Mouse (Mus musculus) lung, embryonic 14.5 days (tissue): ENCODE measurements around the gene Nsun2. TPM values are rescaled to one million over a fixed set of nuclear protein-coding genes. Genes with fewer than 3 reads are reported as not detected.

ENCODE experiments used
- ATAC-seq: fragments of 200-750 bp; cut with Nextera tagmentation; 2 replicates; pipeline ENCODE4 v1.8.0; 2017; ENCODE audit warnings: mild to moderate bottlenecking, moderate TSS enrichment, moderate library complexity; ENCODE audit not compliant: insufficient read depth
- DNase-seq: peaks from one replicate; pipeline ENCODE4 v3.0.0-alpha.2; 2015
- H3K27ac ChIP-seq: fragments of 300-500 bp; sonication (generic); 2 replicates; pipeline ENCODE4 v1.5.1; 2014; ENCODE audit warnings: low read depth, mild to moderate bottlenecking, moderate library complexity
- H3K27me3 ChIP-seq: fragments of 300-500 bp; sonication (generic); 2 replicates; pipeline ENCODE4 v1.6.1; 2014; ENCODE audit warnings: low read length, control low read depth; ENCODE audit not compliant: insufficient read depth
- H3K36me3 ChIP-seq: fragments of 300-500 bp; sonication (generic); 2 replicates; pipeline ENCODE4 v1.6.1; 2014; ENCODE audit warnings: control low read depth; ENCODE audit not compliant: insufficient read depth
- H3K4me1 ChIP-seq: fragments of 300-500 bp; sonication (generic); 2 replicates; pipeline ENCODE4 v1.6.1; 2014; ENCODE audit warnings: antibody characterized with exemption, control low read depth; ENCODE audit not compliant: insufficient read depth
- H3K4me2 ChIP-seq: fragments of 300-500 bp; sonication (generic); 2 replicates; pipeline ENCODE4 v1.6.1; 2014; ENCODE audit warnings: mild to moderate bottlenecking
- H3K4me3 ChIP-seq: fragments of 300-500 bp; sonication (generic); 2 replicates; pipeline ENCODE4 v1.5.1; 2014; ENCODE audit warnings: low read depth, low read length
- H3K9ac ChIP-seq: fragments of 300-500 bp; sonication (generic); 2 replicates; pipeline ENCODE4 v1.6.1; 2014
- H3K9me3 ChIP-seq: fragments of 300-500 bp; sonication (generic); 2 replicates; pipeline ENCODE4 v1.6.1; 2016; ENCODE audit warnings: low read depth, low read length, control low read depth
- CTCF ChIP-seq: IDR thresholded peaks from 2 replicates; pipeline ENCODE4 v1.5.1; 2016; ENCODE audit warnings: antibody characterized with exemption, low read depth
- WGBS: fragments of 180-500 bp; shearing (Covaris S2); extraction: QIAGEN DNeasy Blood & Tissue Kit; methylation state at CpG from one replicate; pipeline ENCODE4 v1.1.7; 2014; 5-methylcytosine and 5-hydroxymethylcytosine counted together
- polyA plus RNA-seq: library from polyadenylated mRNA; unstranded; fragments of >200 nt; fragmentation: Nextera tagmentation; extraction: Ambion mirVana; gene quantifications from 2 replicates; pipeline ENCODE4 v1.2.1, GENCODE M21; 2014

The Nsun2 gene
- polyA plus RNA-seq, 1 experiment from 2014 or later: 130 TPM

DNA sequence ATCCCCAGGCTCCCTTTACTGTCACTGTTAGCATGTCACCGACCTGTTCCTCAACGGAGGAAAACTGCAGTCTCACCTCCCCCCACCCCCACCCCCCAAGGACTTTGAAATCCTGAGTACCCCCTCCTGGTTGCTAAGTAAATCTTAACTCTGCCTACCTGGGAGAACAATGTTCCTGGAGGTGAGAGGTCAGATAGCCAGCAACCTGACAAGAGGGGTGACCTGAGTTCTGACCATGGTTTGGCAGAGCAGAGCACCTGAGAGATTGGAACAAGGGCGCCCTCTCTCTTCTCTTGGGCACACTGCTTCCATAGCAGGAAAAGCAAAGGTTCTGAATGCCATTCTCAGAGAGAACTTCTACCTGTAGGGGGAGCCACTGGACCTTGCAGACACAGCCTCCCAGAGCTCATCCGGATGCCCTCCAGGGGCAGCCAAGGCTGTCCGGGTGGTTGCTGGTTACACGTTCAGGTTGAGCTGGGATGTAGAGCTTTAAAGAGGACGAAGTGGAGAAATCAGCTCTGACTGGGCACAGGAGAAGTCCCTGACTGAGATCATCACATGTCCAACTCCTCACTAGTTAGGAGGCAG is 40.6 kb upstream of the Nsun2 start:
- peak; percentile 69 for TF ChIP-seq CTCF
- WGBS: 24% methylated on average over 7 of the region's 7 CpGs

DNA sequence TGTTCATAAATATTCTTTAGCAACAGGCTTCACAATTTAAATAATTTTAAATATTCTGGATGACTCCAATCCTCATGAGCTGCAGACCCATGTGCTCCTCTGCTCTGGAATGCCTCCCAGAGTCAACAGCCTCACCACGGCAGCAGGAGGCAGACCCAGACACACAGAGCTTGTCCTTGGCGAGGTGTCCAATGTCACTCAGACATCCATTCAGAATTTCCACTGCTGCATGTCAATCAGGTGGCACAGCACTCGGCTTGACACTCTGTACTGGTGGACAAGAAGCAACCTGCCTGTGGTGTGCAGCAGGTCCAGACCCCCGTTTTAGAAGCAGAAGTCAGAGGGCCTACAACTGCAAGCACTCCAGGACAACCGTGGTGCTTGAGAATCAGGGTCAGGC is 35.3 kb upstream of the Nsun2 start:
- no peak for DNase-seq
- Histone ChIP-seq H3K4me1 (no peaks in the 10 kb centered on the region), H3K9me3 (no peaks in the 10 kb centered on the region), H3K27ac (no peak overlapping the region), H3K4me3 (no peak overlapping the region), H3K27me3 (no peaks in the 10 kb centered on the region), H3K4me2 (no peak overlapping the region), H3K9ac (no peak overlapping the region), H3K36me3 (peaks cover 69% of the 10 kb centered on the region)
- TF ChIP-seq CTCF: no peak
- 66% methylated on average over 5 of the region's 5 CpGs for WGBS
- ATAC-seq: no peak

More for the DNA sequence above, 40.6 kb upstream of the Nsun2 start:
- Histone ChIP-seq H3K27me3 (peaks cover 12% of the 10 kb centered on the region), H3K9me3 (no peaks in the 10 kb centered on the region), H3K4me1 (no peaks in the 10 kb centered on the region), H3K4me3 (no peak overlapping the region), H3K4me2 (no peak overlapping the region), H3K36me3 (peaks cover 18% of the 10 kb centered on the region), H3K9ac (no peak overlapping the region), H3K27ac (no peak overlapping the region)
- ATAC-seq: no peak; the same call in 1 of the 2 replicates
- DNase-seq: peak; percentile 83

DNA sequence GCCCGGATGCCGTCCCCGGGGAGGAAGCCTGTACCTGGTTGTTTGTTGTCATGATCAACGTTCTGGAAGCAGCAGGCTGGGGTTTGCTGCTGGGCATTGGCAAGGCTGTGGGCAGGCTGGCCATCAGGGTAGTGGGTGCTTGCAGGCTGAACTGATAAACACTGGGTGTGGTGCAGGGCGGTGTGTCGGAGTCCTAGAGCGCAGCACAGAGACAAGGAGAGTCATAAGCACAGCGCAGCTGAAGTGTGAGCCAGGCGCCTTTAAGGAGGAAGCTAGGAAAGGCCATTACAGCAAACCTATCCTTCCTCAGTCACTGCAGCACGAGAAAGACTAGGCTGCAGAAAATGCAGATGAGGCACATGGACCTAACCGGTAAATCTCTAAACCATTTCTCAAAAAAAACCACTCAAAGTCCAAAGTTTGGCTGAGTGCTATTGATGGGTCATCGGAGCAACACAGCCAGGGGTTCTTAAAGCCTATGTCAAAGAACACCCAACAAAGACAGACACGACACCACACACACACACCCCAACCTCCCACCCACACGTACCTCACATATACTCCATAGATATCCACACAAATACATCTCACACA is 31.3 kb upstream of the Nsun2 start:
- Histone ChIP-seq H3K4me1 (no peaks in the 10 kb centered on the region), H3K4me3 (no peak overlapping the region), H3K4me2 (no peak overlapping the region), H3K27ac (no peak overlapping the region), H3K9ac (no peak overlapping the region), H3K27me3 (no peaks in the 10 kb centered on the region), H3K36me3 (peaks cover 90% of the 10 kb centered on the region), H3K9me3 (no peaks in the 10 kb centered on the region)
- no peak for TF ChIP-seq CTCF
- 89% methylated on average over 14 of the region's 14 CpGs for WGBS
- ATAC-seq (no peak), DNase-seq (no peak)

DNA sequence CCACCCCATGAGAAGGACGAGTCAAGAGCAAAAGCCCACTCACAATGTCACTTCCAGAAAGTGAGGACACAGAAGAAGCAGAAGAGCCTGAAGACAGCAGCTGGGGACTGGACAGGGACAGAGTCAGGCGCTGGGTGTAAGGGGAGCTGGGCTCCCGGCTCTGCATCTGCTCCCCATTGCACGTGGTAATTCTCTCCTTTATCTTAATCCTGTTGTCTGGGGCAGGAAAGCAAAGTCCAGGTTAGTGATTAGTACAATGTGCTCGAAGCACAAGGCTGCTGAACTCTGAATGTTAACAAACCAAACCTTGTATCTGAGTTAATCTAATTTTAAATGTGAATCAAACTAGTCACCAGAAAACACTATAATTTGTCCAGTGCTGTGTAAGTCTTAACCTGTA is 30.7 kb upstream of the Nsun2 start:
- no peak for ATAC-seq
- Histone ChIP-seq H3K27me3 (no peaks in the 10 kb centered on the region), H3K4me1 (no peaks in the 10 kb centered on the region), H3K4me3 (no peak overlapping the region), H3K27ac (no peak overlapping the region), H3K4me2 (no peak overlapping the region), H3K36me3 (peaks cover 90% of the 10 kb centered on the region), H3K9me3 (no peaks in the 10 kb centered on the region), H3K9ac (no peak overlapping the region)
- no peak for TF ChIP-seq CTCF
- WGBS: 78% methylated on average over 5 of the region's 5 CpGs
- no peak for DNase-seq

DNA sequence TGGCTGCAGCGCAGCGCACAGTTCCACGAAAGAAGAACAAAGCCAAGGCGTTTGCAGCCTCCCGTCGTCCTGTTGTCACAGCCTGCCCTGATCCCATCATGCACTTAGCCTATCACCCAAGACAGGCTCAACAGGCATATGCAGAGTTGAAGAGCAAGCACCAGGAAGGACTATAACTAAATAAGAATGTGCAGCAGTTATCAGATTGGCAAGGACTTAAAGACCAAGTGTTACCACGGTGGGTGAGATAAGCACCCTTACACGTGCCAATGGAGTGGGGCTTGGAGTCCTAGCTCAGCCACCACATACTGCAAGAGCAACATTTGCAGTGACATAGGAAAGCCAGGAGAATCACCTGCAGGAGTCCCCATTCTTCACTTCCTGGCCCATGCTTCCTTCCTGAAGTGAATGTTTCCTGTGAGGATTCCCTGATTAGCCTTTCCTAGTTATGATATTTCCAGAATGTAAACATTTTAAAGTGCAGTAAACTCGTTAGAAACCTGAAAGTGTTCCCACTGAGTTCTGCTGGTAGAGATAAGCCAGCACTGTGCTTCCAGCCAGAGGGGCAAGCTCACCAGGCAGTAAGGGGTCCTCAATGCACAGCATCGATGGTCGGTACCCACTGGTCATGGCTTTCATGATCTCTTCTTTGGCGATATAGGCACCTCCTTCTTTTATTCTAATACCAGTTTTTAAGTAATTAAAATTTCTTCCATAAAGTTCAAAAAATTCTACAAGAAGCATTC is 27.0 kb upstream of the Nsun2 start:
- Histone ChIP-seq H3K27me3 (no peaks in the 10 kb centered on the region), H3K9me3 (no peaks in the 10 kb centered on the region), H3K4me2 (no peak overlapping the region), H3K36me3 (peaks cover 87% of the 10 kb centered on the region), H3K9ac (no peak overlapping the region), H3K27ac (no peak overlapping the region), H3K4me3 (no peak overlapping the region), H3K4me1 (no peaks in the 10 kb centered on the region)
- WGBS: 82% methylated on average over 12 of the region's 12 CpGs
- no peak for ATAC-seq
- TF ChIP-seq CTCF: no peak
- no peak for DNase-seq

DNA sequence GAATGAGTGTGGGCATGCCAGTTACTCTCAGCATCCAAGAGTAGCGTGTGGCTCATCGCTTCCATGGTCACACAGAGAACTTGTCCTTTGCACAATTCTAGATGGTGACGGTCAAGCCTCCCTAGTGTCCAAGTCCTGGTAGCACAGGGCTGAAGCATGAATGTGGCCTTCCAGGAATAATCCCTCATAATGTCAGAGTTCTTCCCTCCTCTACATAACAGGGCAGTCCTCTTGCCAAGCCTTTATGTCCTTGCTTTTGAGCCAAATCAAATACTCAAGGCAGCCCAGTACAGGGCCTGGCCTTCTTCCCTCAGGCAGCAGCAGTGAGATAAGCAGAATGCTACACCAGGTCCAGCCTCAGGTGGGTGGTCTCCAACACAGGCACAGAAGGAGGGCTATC is 25.9 kb upstream of the Nsun2 start:
- Histone ChIP-seq H3K27ac (no peak overlapping the region), H3K36me3 (peaks cover 87% of the 10 kb centered on the region), H3K4me3 (no peak overlapping the region), H3K4me1 (no peaks in the 10 kb centered on the region), H3K9ac (no peak overlapping the region), H3K4me2 (no peak overlapping the region), H3K27me3 (no peaks in the 10 kb centered on the region), H3K9me3 (no peaks in the 10 kb centered on the region)
- no peak for TF ChIP-seq CTCF
- 95% methylated on average over 3 of the region's 3 CpGs for WGBS
- ATAC-seq (no peak), DNase-seq (no peak)

DNA sequence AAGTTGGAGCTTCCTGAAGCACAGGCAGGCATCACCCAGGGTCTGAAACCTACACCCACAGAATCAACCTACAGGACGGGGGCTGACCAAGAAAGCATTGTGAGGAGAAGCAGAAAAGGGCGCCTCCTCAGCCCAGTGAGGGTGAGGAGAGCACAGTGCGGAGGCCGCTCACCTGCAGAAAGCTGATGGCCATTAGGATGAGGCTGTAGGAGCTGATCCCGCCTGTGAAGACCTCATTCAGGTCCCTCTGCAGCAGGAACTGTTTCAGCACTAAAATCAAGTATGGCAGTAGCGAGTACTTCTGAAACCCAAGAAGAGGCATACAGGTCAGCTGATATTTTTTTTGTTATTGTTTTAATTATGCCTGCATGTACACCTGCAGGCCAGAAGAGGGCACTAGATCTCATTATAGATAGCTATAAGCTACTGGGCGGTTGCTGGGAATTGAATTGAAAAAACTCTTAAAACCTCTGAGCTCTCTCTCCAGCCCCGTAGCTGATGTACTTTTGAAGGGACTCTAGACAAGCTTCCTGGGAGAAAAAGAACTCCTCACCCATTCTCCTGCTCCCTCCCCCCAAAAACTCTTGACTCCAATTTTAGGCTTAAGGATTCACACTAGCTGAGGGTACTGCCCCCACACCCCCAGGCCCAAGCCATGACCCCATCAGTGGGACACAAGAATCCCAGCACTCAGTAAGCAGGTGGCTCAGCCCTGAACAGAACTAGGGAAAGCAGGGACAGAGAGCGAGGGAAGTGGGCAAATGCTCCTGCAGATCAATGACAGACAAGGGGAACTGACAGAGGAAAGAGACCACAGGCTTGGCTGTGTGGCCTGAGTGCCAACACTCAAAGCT is 23.9 kb upstream of the Nsun2 start:
- no peak overlapping the region for H3K4me2 ChIP-seq
- peaks cover 78% of the 10 kb centered on the region for H3K36me3 ChIP-seq
- peak; percentile 54 for TF ChIP-seq CTCF
- 58% methylated on average over 9 of the region's 9 CpGs for WGBS
- DNase-seq (peak; percentile 78), ATAC-seq (peak; percentile 73)
- no peak overlapping the region for H3K27ac ChIP-seq
- no peaks in the 10 kb centered on the region for H3K4me1 ChIP-seq
- H3K9me3 ChIP-seq: no peaks in the 10 kb centered on the region
- H3K4me3 ChIP-seq: no peak overlapping the region
- H3K9ac ChIP-seq: no peak overlapping the region
- H3K27me3 ChIP-seq: no peaks in the 10 kb centered on the region
